Mouse (Mus musculus): Measurements from ENCODE around the gene Glt28d2. TPM values are rescaled to one million over a fixed set of nuclear protein-coding genes. Genes with fewer than 3 reads are reported as not detected.

Glt28d2 gene
- polyA plus RNA-seq, 1 experiment from 2014 or later = 0.15 TPM

- DNase-seq (ENCODE audit: low spot score, missing footprints) (no peak), ATAC-seq (ENCODE audit: low FRiP score) (no peak)
- no peak overlapping the region for H3K4me2 ChIP-seq
- H3K9me3 ChIP-seq (ENCODE audit: control insufficient read depth, low read length) = no peaks in the 10 kb centered on the region
- 63% methylated on average over 6 of the region's 6 CpGs for WGBS
- no peak overlapping the region for H3K9ac ChIP-seq (ENCODE audit: low read length)
- no peaks in the 10 kb centered on the region for H3K4me1 ChIP-seq (ENCODE audit: control insufficient read depth, insufficient read depth, low read length)
- no peak overlapping the region for H3K27ac ChIP-seq (ENCODE audit: low read depth, low read length)
- no peaks in the 10 kb centered on the region for H3K27me3 ChIP-seq (ENCODE audit: control insufficient read depth, insufficient read depth, low read length)
- H3K4me3 ChIP-seq (ENCODE audit: low read depth, low read length) = no peak overlapping the region
- no peaks in the 10 kb centered on the region for H3K36me3 ChIP-seq (ENCODE audit: control insufficient read depth, insufficient read depth, low read length)
Measured at GRCm38 (mm10) chr3:85859311-85859710, 28.0 kb downstream of the Glt28d2 start.

- Histone ChIP-seq H3K4me1 (ENCODE audit: control insufficient read depth, insufficient read depth, low read length) (no peaks in the 10 kb centered on the region), H3K4me3 (ENCODE audit: low read depth, low read length) (no peak overlapping the region), H3K27me3 (ENCODE audit: control insufficient read depth, insufficient read depth, low read length) (no peaks in the 10 kb centered on the region), H3K9me3 (ENCODE audit: control insufficient read depth, low read length) (no peaks in the 10 kb centered on the region), H3K9ac (ENCODE audit: low read length) (no peak overlapping the region), H3K4me2 (no peak overlapping the region), H3K36me3 (ENCODE audit: control insufficient read depth, insufficient read depth, low read length) (no peaks in the 10 kb centered on the region), H3K27ac (ENCODE audit: low read depth, low read length) (no peak overlapping the region)
- WGBS = 73% methylated on average over 11 of the region's 11 CpGs
- ATAC-seq (ENCODE audit: low FRiP score) (no peak), DNase-seq (ENCODE audit: low spot score, missing footprints) (no peak)
Measured at GRCm38 (mm10) chr3:85858140-85859135, 28.9 kb downstream of the Glt28d2 start.

- no peaks in the 10 kb centered on the region for H3K36me3 ChIP-seq (ENCODE audit: control insufficient read depth, insufficient read depth, low read length)
- H3K4me2 ChIP-seq = no peak overlapping the region
- H3K9me3 ChIP-seq (ENCODE audit: control insufficient read depth, low read length) = no peaks in the 10 kb centered on the region
- H3K4me1 ChIP-seq (ENCODE audit: control insufficient read depth, insufficient read depth, low read length) = no peaks in the 10 kb centered on the region
- H3K4me3 ChIP-seq (ENCODE audit: low read depth, low read length) = no peak overlapping the region
- 15% methylated on average over 4 of the region's 4 CpGs for WGBS
- H3K27me3 ChIP-seq (ENCODE audit: control insufficient read depth, insufficient read depth, low read length) = no peaks in the 10 kb centered on the region
- ATAC-seq (ENCODE audit: low FRiP score) (no peak), DNase-seq (ENCODE audit: low spot score, missing footprints) (no peak)
- H3K9ac ChIP-seq (ENCODE audit: low read length) = no peak overlapping the region
- no peak overlapping the region for H3K27ac ChIP-seq (ENCODE audit: low read depth, low read length)
Measured at GRCm38 (mm10) chr3:85857083-85857482, 30.2 kb downstream of the Glt28d2 start.

- no peak for DNase-seq (ENCODE audit: low spot score, missing footprints)
- Histone ChIP-seq H3K36me3 (ENCODE audit: control insufficient read depth, insufficient read depth, low read length) (no peaks in the 10 kb centered on the region), H3K9me3 (ENCODE audit: control insufficient read depth, low read length) (no peaks in the 10 kb centered on the region), H3K4me3 (ENCODE audit: low read depth, low read length) (no peak overlapping the region), H3K9ac (ENCODE audit: low read length) (no peak overlapping the region), H3K27me3 (ENCODE audit: control insufficient read depth, insufficient read depth, low read length) (no peaks in the 10 kb centered on the region), H3K27ac (ENCODE audit: low read depth, low read length) (no peak overlapping the region), H3K4me1 (ENCODE audit: control insufficient read depth, insufficient read depth, low read length) (no peaks in the 10 kb centered on the region), H3K4me2 (no peak overlapping the region)
- 91% methylated on average over 5 of the region's 5 CpGs for WGBS
- no peak for ATAC-seq (ENCODE audit: low FRiP score)
Measured at GRCm38 (mm10) chr3:85855947-85856346, 31.4 kb downstream of the Glt28d2 start.

GRCm38 (mm10) chr3:85855043-85855442, 32.3 kb downstream of the Glt28d2 start:
- no peaks in the 10 kb centered on the region for H3K27me3 ChIP-seq (ENCODE audit: control insufficient read depth, insufficient read depth, low read length)
- no peak overlapping the region for H3K9ac ChIP-seq (ENCODE audit: low read length)
- no peaks in the 10 kb centered on the region for H3K36me3 ChIP-seq (ENCODE audit: control insufficient read depth, insufficient read depth, low read length)
- H3K4me2 ChIP-seq = no peak overlapping the region
- H3K4me1 ChIP-seq (ENCODE audit: control insufficient read depth, insufficient read depth, low read length) = no peaks in the 10 kb centered on the region
- WGBS = 95% methylated on average over 3 of the region's 3 CpGs
- H3K4me3 ChIP-seq (ENCODE audit: low read depth, low read length) = no peak overlapping the region
- DNase-seq (ENCODE audit: low spot score, missing footprints) (no peak), ATAC-seq (ENCODE audit: low FRiP score) (no peak)
- H3K27ac ChIP-seq (ENCODE audit: low read depth, low read length) = no peak overlapping the region
- H3K9me3 ChIP-seq (ENCODE audit: control insufficient read depth, low read length) = no peaks in the 10 kb centered on the region

- Histone ChIP-seq H3K9ac (ENCODE audit: low read length) (no peak overlapping the region), H3K4me3 (ENCODE audit: low read depth, low read length) (no peak overlapping the region), H3K27ac (ENCODE audit: low read depth, low read length) (no peak overlapping the region), H3K4me1 (ENCODE audit: control insufficient read depth, insufficient read depth, low read length) (no peaks in the 10 kb centered on the region), H3K36me3 (ENCODE audit: control insufficient read depth, insufficient read depth, low read length) (no peaks in the 10 kb centered on the region), H3K9me3 (ENCODE audit: control insufficient read depth, low read length) (no peaks in the 10 kb centered on the region), H3K4me2 (no peak overlapping the region), H3K27me3 (ENCODE audit: control insufficient read depth, insufficient read depth, low read length) (no peaks in the 10 kb centered on the region)
- no peak for ATAC-seq (ENCODE audit: low FRiP score)
- no peak for DNase-seq (ENCODE audit: low spot score, missing footprints)
- 83% methylated on average over 6 of the region's 6 CpGs for WGBS
Measured at GRCm38 (mm10) chr3:85854143-85854542, 33.2 kb downstream of the Glt28d2 start.

GRCm38 (mm10) chr3:85853715-85854114, 33.6 kb downstream of the Glt28d2 start:
- no peaks in the 10 kb centered on the region for H3K27me3 ChIP-seq (ENCODE audit: control insufficient read depth, insufficient read depth, low read length)
- H3K4me3 ChIP-seq (ENCODE audit: low read depth, low read length) = no peak overlapping the region
- no peak for DNase-seq (ENCODE audit: low spot score, missing footprints)
- no peak for ATAC-seq (ENCODE audit: low FRiP score)
- no peak overlapping the region for H3K27ac ChIP-seq (ENCODE audit: low read depth, low read length)
- H3K4me2 ChIP-seq = no peak overlapping the region
- WGBS = 98% methylated on average over 4 of the region's 4 CpGs
- H3K4me1 ChIP-seq (ENCODE audit: control insufficient read depth, insufficient read depth, low read length) = no peaks in the 10 kb centered on the region
- H3K36me3 ChIP-seq (ENCODE audit: control insufficient read depth, insufficient read depth, low read length) = no peaks in the 10 kb centered on the region
- no peak overlapping the region for H3K9ac ChIP-seq (ENCODE audit: low read length)
- H3K9me3 ChIP-seq (ENCODE audit: control insufficient read depth, low read length) = no peaks in the 10 kb centered on the region

GRCm38 (mm10) chr3:85850079-85850478, 37.2 kb downstream of the Glt28d2 start:
- H3K36me3 ChIP-seq (ENCODE audit: control insufficient read depth, insufficient read depth, low read length) = no peaks in the 10 kb centered on the region
- no peak for DNase-seq (ENCODE audit: low spot score, missing footprints)
- no peak overlapping the region for H3K27ac ChIP-seq (ENCODE audit: low read depth, low read length)
- no peak overlapping the region for H3K4me2 ChIP-seq
- no peak overlapping the region for H3K9ac ChIP-seq (ENCODE audit: low read length)
- no peaks in the 10 kb centered on the region for H3K9me3 ChIP-seq (ENCODE audit: control insufficient read depth, low read length)
- 90% methylated on average over 1 of the region's 1 CpGs for WGBS
- H3K4me1 ChIP-seq (ENCODE audit: control insufficient read depth, insufficient read depth, low read length) = no peaks in the 10 kb centered on the region
- no peaks in the 10 kb centered on the region for H3K27me3 ChIP-seq (ENCODE audit: control insufficient read depth, insufficient read depth, low read length)
- no peak for ATAC-seq (ENCODE audit: low FRiP score)
- H3K4me3 ChIP-seq (ENCODE audit: low read depth, low read length) = no peak overlapping the region

GRCm38 (mm10) chr3:85846316-85846715, 41.0 kb downstream of the Glt28d2 start:
- ATAC-seq (ENCODE audit: low FRiP score) (no peak), DNase-seq (ENCODE audit: low spot score, missing footprints) (no peak)
- no peaks in the 10 kb centered on the region for H3K9me3 ChIP-seq (ENCODE audit: control insufficient read depth, low read length)
- WGBS = 89% methylated on average over 1 of the region's 1 CpGs
- H3K36me3 ChIP-seq (ENCODE audit: control insufficient read depth, insufficient read depth, low read length) = no peaks in the 10 kb centered on the region
- no peaks in the 10 kb centered on the region for H3K27me3 ChIP-seq (ENCODE audit: control insufficient read depth, insufficient read depth, low read length)
- H3K4me2 ChIP-seq = no peak overlapping the region
- H3K4me3 ChIP-seq (ENCODE audit: low read depth, low read length) = no peak overlapping the region
- H3K9ac ChIP-seq (ENCODE audit: low read length) = no peak overlapping the region
- no peak overlapping the region for H3K27ac ChIP-seq (ENCODE audit: low read depth, low read length)
- H3K4me1 ChIP-seq (ENCODE audit: control insufficient read depth, insufficient read depth, low read length) = no peaks in the 10 kb centered on the region
